Mouse (Mus musculus): ENCODE results near the gene Kif20b.

The Kif20b gene

DNA sequence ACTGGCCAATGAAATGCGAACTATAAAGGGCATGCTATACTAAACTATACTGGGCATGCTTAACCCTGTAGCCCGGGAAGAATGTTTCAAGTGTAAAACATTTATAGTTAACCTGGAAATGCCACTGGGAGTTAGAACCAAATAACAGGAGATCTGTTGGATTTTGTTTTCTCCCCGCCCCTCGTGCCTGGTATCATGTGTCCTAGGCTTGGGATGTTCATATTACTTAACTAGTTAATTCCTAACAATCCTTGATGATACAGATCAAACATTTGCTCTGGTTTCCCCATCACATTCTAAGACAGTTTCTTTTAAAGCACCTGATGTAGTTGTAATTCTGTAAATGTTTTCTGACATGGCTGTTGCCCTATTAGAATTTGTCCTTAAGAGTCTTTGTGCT is 2.1 kb upstream of the Kif20b start:
- in situ Hi-C loops (cut with MboI, MseI): loop anchor here in 1 of 2 experiments (5.0 kb wide), 1 partner anchor 723 kb away; no protein-coding TSS in a partner anchor

DNA sequence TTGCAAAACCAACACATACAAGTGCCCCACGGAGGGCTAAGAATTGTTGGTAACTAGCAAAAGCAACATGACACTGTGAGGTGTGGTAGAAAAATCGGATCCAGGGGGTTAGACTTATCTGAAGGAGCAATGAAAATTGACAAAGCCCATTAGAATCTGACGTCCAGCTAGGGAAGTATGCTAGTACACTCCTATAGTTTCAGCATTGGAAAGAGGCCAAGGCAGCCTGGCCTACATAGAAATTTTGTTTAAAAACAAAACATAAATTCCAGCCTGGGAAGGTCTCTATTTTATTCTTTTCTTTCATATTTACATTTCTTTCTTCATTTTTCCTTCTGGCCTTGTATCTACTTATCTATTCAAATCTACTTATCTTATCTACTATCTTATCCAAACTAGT is 1.6 kb upstream of the Kif20b start:
- in situ Hi-C loops (cut with MboI, MseI): loop anchor here in 1 of 2 experiments (5.0 kb wide), 1 partner anchor 723 kb away; no protein-coding TSS in a partner anchor

DNA sequence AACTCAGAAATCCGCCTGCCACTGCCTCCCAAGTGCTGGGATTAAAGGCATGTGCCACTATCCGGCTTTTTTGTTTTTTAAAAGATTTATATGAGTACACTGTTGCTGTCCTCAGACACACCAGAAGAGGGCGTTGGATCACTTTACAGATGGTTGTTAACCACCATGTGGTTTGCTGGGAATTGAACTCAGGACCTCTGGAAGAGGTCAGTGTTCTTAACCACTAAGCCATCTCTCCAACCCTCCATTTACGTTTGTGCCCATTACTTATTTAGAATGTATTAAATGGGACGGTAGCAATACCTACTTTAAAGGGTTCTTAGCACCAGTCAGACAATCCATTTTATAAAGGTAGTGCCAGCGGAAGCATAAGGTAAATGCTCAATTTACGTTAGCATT is 909 bp upstream of the Kif20b start:
- in situ Hi-C loops (cut with MboI, MseI): loop anchor here in 1 of 2 experiments (5.0 kb wide), 1 partner anchor 724 kb away; no protein-coding TSS in a partner anchor

DNA sequence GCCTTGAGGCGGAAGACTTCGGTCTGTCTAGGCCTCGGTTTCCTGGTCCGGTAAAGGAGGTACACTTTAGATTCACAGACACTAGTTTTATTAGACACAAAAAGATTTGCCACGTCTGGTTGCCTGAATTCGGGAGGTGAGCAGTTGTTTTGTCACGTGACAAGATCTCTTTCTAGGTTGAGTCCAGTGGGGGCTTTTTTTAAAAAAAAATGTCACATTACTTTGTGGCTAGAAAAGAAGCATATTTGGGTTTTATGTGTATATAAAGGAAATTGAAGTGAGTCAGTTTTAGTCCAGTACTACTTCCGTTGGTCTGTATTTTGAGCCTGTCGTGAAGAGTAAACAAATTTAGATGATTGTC is 422 bp downstream of the Kif20b start:
- in situ Hi-C loops (cut with MboI, MseI): loop anchor here in 1 of 2 experiments (5.0 kb wide), 1 partner anchor 725 kb away; no protein-coding TSS in a partner anchor

DNA sequence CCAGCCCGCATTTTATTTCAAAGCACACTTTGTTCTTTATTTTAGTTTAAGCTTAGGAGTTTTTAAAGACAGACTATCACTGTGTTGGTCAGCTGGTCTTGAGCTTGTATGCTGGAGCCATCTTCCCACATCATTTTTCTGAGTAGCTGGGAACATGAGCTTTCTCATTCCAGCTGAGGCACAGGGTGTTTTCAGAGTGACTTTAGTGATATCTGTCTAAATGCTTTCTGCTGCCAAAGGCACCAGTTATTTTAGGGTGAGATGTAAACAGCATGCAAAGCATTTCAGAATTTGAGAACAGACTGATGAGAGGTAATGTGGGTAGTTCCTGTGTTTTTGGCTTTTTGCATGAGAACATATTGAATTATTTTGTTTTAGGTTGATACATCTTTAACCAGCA is 25.0 kb downstream of the Kif20b start:
- in situ Hi-C loops (cut with MboI, MseI): no loop called here

DNA sequence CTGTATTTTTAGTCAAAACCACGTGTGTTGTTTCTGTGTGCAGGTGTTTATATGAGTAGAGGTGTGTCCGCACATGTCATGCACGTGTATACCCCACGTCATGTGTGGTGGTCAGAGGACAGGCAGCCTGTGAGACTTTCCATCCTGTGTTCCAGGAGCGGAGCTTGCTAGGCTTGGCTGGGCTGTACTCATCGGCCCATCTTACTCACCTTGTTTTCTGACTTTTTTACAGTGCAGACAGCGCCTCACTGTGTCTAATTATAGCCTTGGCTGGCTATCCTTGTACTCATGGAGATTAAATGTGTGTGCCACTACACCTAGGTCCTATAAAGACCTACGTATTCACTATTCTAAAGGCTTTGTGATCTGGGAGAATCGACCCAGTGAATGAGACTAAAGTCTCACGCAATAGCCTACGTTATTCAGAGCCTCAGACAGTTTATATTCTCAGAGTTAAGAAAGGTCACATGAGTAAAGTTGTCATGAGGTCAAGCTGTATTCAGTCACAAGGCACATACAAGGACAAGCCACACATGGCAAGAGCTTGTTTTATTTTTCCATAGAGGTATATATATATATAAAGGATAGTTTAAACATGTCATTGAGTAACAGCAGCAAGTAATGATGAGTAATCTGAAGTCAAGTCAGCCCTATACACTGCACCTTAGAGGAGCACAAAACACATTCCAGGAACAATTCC is 31.8 kb downstream of the Kif20b start:
- in situ Hi-C loops (cut with MboI, MseI): loop anchor here in 1 of 2 experiments (25.0 kb wide), 2 partner anchors 1633 to 1908 kb away; no protein-coding TSS in a partner anchor

DNA sequence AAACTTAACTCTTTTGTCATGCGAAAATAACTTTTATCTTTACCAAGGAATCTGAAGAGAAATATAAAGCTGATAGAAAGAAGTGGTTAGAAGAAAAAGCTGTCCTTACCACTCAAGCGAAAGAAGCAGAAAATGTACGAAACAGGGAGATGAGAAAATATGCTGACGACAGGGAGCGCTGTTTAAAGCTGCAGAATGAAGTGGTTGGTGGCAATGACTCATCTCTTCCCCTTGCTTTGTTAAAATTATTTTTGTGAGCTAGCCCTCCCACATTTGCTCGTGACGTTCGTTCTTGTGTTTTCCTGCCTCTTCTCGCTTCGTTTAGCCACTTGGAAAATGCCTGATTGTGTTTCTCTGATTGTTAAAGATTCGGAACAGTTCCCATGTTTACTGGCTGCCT is 37.2 kb downstream of the Kif20b start:
- in situ Hi-C loops (cut with MboI, MseI): loop anchor here in 1 of 2 experiments (25.0 kb wide), 2 partner anchors 1628 to 1903 kb away; no protein-coding TSS in a partner anchor

DNA sequence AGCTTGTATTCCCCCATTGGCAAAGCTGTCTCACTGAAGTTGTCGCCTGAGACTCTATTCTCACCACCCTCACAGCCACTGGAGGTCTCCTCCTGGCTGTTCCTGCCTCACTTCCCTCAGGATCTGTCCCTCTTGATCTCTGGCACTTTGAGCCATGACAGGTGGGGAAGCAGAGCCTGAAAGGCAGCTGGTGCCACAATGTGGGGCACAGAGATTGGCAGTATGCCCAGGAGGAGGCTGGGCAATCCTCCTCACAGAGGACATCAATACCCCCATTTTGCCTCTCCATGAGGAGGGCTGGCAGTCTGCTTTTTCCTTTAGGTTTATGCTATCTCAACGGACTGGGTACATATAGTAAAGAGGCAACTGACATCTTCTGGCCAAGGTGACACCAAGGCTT is 62.6 kb downstream of the Kif20b start:
- in situ Hi-C loops (cut with MboI, MseI): no loop called here

DNA sequence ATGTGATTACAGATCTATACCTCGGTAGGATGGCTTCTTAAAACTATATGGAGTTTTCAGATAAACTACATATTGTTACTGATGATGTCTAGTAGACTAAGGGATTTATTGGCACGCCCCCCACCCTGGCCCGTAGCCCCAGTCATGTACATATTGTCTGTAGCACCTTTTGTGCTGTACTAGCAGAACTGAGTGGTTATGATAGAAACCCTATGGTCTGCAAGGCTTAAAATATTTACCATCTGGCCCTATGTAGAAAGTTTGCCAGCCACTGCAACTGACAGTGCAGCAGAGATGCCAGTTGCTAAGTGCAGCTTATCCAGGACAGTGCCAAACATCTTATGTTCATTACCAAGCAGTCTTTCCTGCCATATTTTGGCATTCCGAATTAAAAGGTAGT is 68.3 kb downstream of the Kif20b start:
- in situ Hi-C loops (cut with MboI, MseI): loop anchor here in 1 of 2 experiments (5.0 kb wide), 1 partner anchor 1092 kb away; the partner anchor contains the start of gene Rpp30

DNA sequence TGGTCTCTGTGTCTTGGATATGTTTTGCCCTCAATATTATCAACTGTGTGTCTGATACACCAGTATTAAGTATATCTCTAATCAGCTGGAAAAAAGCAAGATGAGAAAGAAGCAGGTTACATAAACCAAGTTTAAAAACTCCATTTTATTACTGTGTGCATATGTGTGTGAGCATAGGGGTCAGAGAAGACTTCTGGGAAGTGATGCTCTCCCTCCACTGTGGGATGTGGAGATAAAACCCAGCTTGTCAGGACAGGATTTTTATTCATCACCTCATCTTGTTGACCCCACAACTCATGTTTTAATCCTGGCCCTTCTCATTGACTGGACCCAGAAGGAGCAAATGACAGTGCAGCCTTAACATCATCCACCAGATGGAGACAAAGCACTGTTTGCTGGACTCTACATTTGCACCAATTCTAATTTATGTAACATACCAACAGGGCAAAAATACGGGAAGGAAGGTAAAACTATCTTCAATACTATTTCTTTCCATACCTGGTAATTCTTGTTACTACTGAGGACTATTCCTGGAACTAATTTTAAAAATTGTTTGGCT is 70.9 kb downstream of the Kif20b start:
- in situ Hi-C loops (cut with MboI, MseI): loop anchor here in 1 of 2 experiments (5.0 kb wide), 1 partner anchor 1089 kb away; the partner anchor contains the start of gene Rpp30

DNA sequence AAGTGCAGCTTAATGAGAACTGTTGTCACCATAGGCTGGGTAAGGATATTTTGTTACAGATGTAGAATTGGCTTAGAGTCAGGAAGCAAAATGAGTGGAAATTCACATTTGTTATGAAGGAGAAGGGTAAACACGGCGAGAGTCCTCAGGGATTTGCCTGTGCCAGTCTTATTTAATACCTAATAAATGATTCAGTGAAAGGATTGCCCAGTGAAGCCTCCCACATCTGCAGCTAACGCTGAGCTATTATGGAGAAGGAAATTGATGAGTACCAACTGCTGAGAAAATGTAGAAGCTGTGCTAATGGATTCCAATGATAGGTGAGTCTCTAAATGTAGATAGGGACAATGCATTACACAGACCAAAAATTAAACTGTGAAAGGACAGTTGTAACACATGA is 92.9 kb downstream of the Kif20b start:
- in situ Hi-C loops (cut with MboI, MseI): no loop called here

DNA sequence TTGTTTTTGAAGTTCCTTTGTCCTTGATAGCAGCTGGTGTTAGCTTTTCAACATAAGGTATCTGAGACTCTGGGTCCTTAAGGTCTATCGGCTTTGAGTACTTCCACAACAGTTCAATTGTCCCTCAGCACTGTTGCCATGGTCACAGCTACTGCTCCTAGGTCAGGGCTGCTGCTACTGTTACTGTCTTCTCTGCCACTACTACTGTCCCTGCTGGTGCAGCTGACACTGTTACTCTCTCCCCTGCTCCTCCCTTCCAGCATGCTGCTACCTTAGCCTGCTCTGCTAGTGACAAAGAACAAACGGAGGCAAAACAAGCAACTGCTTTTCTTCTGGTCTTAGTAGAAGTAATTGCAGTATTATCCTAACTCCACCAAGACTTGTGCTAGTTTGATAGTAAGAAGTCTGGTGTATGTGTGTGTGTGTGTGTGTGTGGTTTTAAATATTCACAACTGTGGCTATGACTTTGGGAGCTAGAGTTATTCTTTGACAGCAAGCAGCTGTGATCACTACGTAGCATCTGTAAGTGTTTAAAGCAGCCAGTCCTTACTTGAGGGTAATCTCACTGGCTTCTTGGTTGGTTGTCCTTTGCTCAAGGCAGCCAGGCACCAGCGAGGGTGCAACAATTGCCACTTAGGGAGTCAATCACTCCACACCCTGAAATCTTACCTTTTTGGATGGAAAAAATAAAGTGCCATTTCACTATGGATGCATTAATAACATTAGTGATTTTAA is 95.5 kb downstream of the Kif20b start:
- in situ Hi-C loops (cut with MboI, MseI): no loop called here

DNA sequence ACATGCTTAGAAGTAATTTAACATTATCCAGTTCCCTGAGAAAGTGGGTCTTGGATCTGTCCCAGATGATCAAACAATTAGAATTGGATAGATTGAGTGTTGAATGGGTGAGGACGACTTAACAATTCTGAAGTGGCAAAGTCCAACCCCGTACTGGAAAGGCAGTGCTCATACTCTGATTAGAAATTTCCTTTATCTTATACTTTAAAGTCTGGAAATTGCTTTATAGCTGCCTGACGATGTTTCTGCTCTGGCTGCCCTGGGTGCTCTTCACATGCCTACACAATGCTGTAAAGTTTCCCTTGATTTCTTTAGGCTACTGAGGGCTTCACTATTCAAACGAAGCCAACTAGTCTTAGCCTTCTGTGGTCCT is 96.0 kb downstream of the Kif20b start:
- in situ Hi-C loops (cut with MboI, MseI): no loop called here

Measured in T-helper 17 cell (primary cell).